Mouse (Mus musculus): ENCODE measurements around the gene Pip5k1b. TPM values are rescaled to one million over a fixed set of nuclear protein-coding genes. Genes with fewer than 3 reads are reported as not detected.

Gene Pip5k1b
- total RNA-seq, 2 experiments from 2014 or later: 17.7 to 19.3 TPM

DNA sequence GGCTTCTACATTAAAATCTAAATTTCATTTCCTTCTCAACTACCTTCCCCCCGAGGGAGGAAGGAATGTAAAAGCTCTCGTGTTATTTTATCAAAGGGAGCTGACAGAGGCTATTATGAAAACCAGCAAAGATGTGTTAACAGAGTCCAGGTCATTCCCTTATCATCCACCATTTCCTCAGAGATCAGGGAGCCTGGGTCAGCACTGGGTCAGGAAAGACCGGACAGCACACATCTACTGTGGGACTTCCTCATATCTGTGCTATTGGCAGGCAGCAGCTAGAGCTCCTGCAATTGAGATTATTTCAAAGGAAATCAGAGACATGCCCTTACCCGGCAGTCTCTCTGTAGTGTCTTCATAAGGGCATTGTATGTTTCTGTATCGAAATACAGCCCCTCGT lies 177.2 kb downstream of the Pip5k1b start:
- DNase-seq (ENCODE audit: low spot score in 2 of 2): no peak
- intact Hi-C loops (cut with DNase I): no loop called here

DNA sequence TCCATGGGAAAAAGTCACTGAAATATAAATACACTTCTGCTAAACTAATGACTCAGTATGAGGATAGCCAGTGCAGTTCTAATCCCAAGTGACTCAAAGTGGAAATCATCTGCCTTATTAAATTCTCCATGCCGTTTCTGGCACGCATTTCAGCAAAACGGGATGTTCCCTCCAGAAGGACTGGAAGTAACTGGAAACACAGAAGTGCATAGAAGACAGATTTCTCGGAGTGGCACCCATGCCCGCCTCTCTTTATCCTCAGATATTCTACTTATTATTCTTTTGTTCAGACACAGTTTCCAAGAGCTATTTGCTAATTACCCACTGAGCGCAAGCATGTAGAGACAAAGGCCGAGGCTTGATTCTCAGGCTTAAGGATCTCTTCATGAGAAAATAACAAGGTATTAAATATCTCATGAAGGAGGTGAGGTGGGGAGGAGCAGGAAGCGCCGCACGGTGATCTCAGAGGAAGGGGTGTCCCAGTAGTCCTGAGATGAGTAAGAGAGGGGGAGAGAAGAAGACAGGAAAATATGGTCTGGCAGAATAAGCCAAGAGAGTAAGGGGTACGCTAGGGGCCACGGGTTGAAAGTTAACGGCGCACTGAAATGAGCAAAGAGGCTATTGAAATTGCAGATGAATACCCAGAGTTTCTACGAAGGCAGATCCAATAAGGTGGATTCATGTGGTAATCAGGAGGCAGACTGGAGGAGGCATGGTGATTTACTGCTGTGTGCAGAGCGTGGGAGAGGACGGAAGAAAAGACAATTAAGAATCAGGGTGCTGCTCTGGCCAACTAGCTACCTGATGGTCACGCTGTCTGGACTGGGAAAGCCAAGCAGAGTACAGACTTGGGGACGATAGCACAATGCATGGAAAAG lies 183.7 kb downstream of the Pip5k1b start:
- DNase-seq (ENCODE audit: low spot score in 2 of 2): peak in 1 of 2 experiments; percentile 25
- intact Hi-C loops (cut with DNase I): no loop called here

DNA sequence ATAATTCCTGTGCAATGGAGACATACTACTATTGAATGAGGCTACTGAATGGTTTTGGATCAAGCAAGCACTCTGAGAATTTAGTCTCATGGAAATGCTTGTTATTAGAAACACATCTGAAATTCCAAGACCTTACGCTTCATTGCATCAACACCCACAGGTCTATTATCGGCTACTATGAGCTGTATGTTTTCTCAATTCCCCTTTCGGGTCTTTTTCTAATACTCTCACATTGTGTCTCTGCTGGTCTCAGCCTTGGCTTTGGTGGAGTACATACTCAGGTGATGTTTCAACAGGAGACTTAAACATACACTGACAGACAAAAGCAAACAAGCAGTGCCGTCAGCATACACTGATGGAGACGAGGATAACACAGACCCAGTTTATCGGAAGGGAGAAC lies 187.3 kb downstream of the Pip5k1b start:
- DNase-seq (ENCODE audit: low spot score in 2 of 2): no peak
- intact Hi-C loops (cut with DNase I): no loop called here

DNA sequence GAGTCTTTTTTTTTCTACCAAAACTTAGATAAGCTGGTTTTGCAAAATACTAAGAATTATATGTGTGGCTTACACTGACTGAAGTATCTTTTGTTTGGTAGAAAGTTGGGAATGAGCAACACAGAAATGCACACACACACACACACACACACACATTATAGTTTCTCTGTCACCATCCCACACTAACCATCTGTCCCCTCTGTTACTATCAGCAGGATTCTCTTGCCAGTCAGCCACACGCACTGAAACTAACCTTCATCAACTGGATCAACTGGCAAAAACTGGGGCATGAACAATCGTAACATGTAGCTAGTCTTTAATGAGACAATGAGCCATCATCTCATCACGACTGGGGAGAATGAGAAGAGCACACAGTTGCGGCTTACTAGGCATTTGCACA lies 187.9 kb downstream of the Pip5k1b start:
- intact Hi-C loops (cut with DNase I): no loop called here
- DNase-seq (ENCODE audit: low spot score in 2 of 2): peak; percentile 30 to 36

DNA sequence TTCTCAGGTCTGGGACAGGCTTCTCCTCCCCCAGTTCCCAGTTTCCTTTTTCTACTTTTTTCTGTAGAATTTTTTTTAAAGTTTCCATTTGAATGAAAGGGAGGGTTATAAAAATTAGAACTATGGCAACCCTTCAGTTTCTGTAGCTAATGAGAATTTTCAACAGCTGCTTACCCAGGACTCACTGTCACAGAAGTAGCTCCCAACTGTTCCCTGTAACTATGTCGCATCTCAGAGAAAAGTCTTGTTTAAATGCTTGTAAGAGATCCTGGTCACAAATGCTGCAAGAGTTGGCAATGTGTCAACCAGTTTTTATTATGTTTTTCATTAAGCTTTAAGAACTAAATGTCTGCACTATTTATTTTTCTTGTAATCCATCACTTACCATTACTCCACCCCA lies 188.9 kb downstream of the Pip5k1b start:
- intact Hi-C loops (cut with DNase I): no loop called here
- DNase-seq (ENCODE audit: low spot score in 2 of 2): no peak

DNA sequence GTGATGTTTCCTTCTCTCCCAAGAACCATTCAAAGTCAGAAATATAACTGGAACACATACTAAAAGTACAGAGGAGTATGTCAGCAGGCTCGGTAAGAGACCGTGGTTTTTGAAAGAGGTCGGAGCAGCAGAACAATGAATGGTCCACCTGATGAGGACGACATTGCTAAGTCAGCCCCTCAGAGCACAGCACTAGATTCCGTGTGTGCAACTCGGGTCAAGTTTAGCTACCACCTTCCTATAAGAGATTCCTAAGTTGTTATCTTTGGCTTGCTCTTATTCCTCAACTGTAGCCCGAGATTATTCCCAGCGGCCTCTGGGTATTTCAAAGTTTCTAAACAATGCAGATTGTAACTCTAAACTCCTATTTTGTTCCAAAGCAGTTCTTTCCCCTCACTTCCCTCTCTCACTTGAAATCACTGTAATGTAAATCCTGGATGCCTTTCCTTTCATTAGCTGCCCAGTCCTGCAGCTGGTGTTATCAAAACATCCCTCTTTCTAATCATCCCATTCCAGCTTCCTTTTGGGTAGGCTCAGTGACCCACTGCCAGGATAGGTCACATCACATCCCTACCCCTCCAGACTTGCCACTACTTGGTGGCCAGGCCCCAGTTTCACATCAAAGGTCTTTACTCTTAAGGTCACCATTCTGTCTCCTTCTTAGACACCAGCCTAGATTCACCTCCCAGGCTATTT lies 192.9 kb downstream of the Pip5k1b start:
- DNase-seq (ENCODE audit: low spot score in 2 of 2): no peak
- intact Hi-C loops (cut with DNase I): no loop called here

DNA sequence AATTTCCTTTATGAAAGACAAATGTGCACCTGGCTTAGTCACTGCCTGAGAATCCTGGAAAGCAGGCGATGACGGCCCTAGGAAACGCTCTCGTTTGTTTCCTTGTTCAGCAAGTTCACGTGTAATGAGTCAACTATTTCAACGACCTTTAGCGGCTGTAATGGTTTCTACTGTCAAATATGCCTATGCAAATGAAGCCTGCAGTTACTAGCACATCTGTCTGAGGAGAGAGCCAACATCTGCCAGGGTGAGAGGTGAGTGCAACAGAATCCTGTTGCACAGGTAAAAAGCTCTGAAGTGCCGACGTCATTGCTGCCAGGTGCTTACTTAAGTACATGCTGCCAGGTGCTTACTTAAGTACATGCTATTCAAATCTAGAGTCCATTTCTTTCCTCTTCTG lies 196.4 kb downstream of the Pip5k1b start:
- no peak for DNase-seq (ENCODE audit: low spot score in 2 of 2)
- intact Hi-C loops (cut with DNase I): no loop called here

DNA sequence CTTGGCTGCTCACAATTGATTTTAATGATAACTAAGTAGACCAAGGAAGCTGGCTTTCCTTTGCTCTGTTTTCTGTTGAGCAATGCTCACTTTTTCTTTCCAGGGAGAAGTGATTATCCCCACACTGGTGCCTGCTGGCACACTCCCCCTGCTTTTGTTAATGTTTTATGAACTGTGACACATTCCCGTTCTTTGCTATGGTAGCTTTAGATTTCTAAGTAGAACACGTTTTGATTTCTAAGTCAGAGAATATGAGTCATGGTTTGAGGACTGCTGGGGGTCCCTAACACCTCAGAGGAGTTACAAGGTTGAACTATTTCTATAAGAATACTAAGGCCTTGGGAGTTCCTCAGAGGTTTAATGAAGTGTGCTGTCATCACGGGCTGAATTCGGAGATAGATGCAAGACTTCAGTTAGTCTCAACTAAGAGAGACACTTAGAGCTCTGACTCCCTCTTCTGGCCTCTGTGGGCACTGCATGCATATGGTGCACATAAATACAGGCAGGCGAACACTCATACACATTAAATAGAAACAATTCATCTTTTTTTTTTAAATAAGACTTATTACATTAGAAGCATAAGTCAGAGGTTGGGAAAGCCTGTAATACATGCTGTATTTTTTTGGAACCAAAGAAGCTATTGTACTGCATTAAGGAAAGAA lies 203.2 kb downstream of the Pip5k1b start:
- intact Hi-C loops (cut with DNase I): no loop called here
- no peak for DNase-seq (ENCODE audit: low spot score in 2 of 2)

DNA sequence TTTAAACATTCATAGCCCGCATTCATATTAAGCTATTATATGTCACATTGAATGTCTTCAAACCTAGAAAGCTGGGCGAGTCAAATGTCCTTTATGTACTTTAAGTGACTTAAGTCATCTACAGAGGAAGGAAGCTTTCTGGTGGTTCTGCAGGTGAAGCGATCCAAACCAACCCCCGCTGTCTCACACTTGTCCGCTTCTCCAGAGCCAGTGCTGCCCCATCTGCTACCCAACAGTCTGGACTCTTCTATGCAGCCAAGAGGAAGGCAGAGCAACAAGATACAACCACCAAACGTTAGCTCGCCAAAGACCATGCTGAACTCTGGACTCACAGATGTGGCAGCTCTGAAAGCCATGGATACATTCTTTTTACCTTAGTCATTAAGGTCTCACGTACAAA lies 211.2 kb downstream of the Pip5k1b start:
- intact Hi-C loops (cut with DNase I): no loop called here
- no peak for DNase-seq (ENCODE audit: low spot score in 2 of 2)

DNA sequence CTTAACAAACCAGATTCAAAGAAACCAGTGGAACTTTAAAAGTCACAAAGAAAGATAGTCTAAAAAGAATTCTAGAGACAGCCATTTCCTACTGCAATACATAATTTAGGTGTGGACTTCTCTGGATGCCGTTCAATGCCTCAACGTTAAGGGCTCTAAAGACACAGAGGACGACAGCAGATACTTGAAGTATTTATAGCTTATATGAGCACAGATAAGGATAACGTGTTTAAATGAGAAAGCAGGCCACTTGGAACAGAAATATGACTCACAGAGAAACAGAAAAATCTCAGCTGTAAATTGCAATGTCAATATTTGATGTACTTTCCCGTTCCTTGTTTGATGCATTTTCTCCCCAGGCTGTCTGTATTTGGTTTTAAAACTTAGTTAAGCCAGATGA lies 212.9 kb downstream of the Pip5k1b start:
- DNase-seq (ENCODE audit: low spot score in 2 of 2): no peak
- intact Hi-C loops (cut with DNase I): no loop called here

DNA sequence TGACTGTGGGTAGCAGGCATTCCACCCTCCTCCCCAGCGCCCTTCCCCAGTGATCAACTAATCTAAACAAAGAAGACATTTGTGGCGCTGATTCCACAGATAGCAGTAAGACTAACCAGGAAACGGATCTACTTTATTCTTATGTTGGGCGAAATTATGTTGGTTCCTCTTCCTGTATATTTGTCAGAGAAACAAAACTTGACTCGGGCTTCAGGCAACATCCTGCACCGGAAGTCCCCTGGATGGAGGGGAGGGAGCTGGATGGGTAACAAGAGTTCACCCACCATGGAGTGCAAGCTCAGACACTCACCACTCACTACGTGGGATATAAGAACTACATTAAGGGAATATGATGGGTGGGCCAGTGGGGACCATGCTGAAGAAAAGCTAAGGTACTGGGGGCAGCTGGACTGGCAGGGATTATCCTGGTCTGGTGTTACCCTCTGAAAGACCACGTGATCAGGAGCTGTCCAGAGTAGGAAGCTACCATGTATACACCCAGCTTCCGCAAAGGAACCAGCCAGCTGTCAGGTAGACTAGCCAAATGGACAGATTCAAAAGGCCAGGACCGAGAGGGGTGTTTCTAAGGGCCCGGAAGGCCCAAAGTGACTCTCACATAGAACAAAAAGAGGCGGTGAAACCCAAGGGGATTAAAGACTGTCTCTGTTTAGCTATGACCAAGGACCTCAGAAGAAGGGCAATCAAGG lies 219.1 kb downstream of the Pip5k1b start:
- intact Hi-C loops (cut with DNase I): no loop called here
- no peak for DNase-seq (ENCODE audit: low spot score in 2 of 2)

DNA sequence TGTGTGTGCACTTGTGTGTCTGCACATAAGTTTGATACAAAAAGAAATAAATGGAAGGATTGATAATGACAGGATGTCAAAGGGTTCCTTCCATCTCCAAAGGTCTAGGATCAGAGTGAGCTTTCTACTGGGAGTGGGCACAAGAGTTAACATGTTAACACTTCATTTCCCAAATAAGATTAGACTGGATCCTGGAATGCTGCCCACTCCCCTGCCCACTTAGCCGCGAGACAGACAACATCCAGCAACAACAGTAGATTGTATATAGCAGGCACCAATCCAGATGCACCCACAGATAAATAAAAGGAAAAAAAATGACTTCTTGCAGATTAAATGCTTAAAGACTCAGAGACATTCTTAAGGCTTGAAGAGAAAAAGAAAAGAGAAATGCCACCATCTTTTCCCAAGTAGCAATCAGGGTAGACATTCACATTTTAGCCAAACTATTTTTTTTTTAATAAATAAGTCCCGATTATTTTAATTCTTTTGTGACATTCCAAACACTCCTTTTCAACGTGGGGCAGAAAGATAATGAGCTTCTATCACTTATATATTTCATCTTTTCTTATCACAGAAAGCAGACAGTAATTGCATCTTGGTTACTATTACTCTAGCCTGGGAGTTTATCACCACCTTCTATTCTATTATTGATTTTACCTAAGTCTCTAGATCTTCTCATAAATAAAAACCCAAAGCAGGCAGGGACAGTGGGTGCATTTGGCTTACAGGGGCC lies 219.9 kb downstream of the Pip5k1b start:
- intact Hi-C loops (cut with DNase I): no loop called here
- no peak for DNase-seq (ENCODE audit: low spot score in 2 of 2)

DNA sequence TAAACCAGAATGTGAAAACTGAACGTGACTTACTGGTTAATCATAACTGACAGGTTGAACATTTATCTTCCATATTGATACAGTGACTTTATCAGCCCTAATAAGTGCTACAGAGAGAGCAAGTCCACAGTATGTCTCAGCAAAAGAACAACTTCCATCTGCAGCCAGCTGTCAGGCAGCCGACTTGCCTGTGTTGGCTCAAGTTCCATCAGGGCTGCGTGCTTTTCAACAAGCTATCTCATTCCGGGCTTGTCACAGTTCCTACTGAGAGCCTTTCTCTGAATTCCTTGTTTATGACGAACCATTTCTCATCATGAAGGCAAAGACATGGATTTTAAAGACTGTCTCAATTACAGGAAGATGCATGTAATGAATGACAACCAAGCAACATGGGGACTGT lies 222.7 kb downstream of the Pip5k1b start:
- intact Hi-C loops (cut with DNase I): no loop called here
- DNase-seq (ENCODE audit: low spot score in 2 of 2): no peak

DNA sequence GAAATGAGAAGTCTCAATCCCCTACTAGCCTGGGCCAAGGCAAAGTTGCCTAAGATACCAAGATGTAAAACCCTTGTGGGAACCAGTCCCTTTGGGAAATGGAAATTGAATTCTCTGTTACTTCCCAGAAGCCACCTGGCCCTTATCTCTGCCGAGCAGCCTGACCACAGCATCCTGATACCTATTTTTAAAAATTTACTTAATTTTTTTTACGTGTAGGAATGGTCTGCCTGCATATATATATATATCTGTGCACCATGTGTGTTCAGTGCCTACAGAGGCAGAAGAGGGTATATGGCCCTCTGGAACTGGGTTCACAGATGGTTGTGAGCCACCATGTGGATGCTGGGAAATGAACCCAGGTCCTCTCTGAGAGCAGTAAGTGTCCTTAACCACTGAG lies 224.4 kb downstream of the Pip5k1b start:
- intact Hi-C loops (cut with DNase I): no loop called here
- DNase-seq (ENCODE audit: low spot score in 2 of 2): no peak

DNA sequence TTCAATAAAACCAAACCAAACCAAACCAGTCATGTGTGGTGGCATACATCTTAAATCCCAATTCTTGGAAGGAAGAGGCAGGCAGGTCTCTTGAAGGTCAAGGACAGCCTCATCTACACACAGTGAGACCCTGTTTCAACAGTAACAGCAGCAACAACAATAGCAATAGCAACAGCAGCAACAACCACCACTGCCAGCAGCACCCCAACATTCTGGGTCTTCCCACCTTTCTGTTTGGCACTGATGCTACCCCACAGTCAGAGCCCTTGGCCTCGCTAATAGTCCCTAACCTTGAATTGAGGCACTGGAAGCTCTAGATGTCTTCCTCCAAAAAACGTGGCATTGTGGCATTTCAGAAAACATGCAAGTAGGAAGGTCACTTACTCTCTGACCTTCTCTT lies 225.3 kb downstream of the Pip5k1b start:
- intact Hi-C loops (cut with DNase I): no loop called here

DNA sequence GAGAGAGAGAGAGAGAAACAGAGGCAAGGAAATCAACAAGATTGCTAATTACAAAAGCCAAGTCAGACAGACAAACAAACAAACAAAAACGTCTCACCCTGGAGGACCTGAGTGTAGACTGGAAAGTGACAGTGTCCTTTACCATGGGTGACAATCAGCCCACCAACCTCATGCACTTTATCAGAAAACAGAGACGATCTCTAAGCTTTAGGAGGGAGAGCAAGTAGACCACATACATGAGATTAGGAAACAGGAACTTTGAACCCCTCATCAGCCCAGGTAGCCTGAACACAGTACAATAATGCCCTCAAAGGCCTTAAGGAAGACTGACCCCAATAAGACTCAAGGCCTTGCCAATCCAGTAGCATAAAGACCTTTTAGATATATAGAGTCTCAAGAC lies 227.8 kb downstream of the Pip5k1b start:
- no peak for DNase-seq (ENCODE audit: low spot score in 2 of 2)
- intact Hi-C loops (cut with DNase I): no loop called here

More for the DNA sequence above, 225.3 kb downstream of the Pip5k1b start:
- no peak for DNase-seq (ENCODE audit: low spot score in 2 of 2)

DNA sequence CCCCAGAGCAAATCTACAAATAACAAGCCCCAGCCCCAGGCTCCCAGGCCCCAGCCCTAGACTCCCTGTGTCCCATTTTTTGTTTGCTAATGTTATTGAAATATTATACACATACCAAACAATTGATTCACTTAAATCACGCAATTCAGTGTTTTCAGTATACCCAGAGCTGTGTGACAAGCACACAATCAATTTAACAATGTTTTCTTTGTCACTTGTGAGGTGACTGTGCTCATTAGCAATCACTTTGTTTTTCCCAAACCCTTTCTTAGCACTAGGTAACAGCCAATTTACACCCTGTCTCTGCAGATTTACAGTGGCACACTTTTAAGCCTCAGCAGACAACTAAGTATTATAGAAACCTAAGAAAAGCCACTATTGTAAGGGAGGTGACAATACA lies 228.7 kb downstream of the Pip5k1b start:
- intact Hi-C loops (cut with DNase I): no loop called here
- DNase-seq (ENCODE audit: low spot score in 2 of 2): no peak

DNA sequence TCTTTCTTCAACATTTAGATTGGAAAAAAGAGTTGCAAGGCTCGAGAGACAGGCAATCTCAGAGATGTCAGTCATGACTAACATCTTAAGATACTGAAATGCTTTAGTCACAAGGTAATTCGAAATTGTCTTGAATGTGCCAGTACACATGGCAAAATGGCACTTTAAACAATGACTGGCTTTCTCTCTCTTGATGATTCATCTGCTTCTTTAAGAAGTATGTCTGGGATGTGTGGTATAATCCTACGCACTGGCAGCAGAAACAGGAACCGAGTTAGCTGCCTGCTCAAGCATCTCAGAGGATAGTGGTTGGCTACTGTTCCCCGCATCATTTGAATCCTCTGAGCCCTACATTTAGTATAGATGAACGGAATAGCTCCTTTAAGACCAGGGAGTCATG lies 230.0 kb downstream of the Pip5k1b start:
- DNase-seq (ENCODE audit: low spot score in 2 of 2): peak; percentile 27 to 39
- intact Hi-C loops (cut with DNase I): no loop called here

Measured in left cerebral cortex, postnatal 14 days (tissue).